12 mouse cellular contexts compared by ENCODE assay signal in genomic region chr13:107897184-107897583, GRCm38 (mm10).
"Had no signal": no experiment of that assay in that cellular context is flagged by ENCODE, and none has a peak within 500 bp of the region (broad histone marks: within the 10 kb centered on the region; RNA-seq: fewer than 3 reads in every experiment).

No protein-coding gene starts in this region.

- H3K27me3 ChIP-seq: midbrain, embryonic 15.5 days; neural tube, embryonic 13.5 days had no signal

- H3K9me3 ChIP-seq: limb, embryonic 13.5 days; midbrain, embryonic 10.5 days; midbrain, embryonic 15.5 days; neural tube, embryonic 13.5 days had no signal

- H3K4me2 ChIP-seq: limb, embryonic 13.5 days; midbrain, embryonic 15.5 days; neural tube, embryonic 13.5 days had no signal

- ATAC-seq: midbrain, embryonic 15.5 days had no signal

- DNase-seq: kidney, postnatal 10 days; kidney, postnatal 4 days; left cerebral cortex, postnatal 4 days; lung, adult 18-20 months; lung, postnatal 36 days; retina, postnatal 1 day had no signal

- H3K4me3 ChIP-seq: layer of hippocampus, adult 2 months; limb, embryonic 13.5 days; midbrain, embryonic 10.5 days; midbrain, embryonic 15.5 days; neural tube, embryonic 13.5 days had no signal

- H3K9ac ChIP-seq: limb, embryonic 13.5 days; liver, embryonic 14.5 days; midbrain, embryonic 15.5 days; neural tube, embryonic 13.5 days had no signal

- H3K36me3 ChIP-seq: limb, embryonic 13.5 days; midbrain, embryonic 10.5 days; midbrain, embryonic 15.5 days; neural tube, embryonic 13.5 days had no signal

- H3K27ac ChIP-seq: layer of hippocampus, adult 2 months; limb, embryonic 13.5 days; liver, embryonic 14.5 days; midbrain, embryonic 10.5 days; midbrain, embryonic 15.5 days; neural tube, embryonic 13.5 days had no signal
